Mouse (Mus musculus) stomach, postnatal 0 days (tissue): Measurements from ENCODE around the gene Tenm4. TPM values are rescaled to one million over a fixed set of nuclear protein-coding genes. Genes with fewer than 3 reads are reported as not detected.

Experiments used
- ATAC-seq: fragments of 200-750 bp; cut with Nextera tagmentation; 2 replicates; pipeline ENCODE4 v1.8.0; 2017; ENCODE audit not compliant: low FRiP score, low TSS enrichment
- DNase-seq: peaks from one replicate; pipeline ENCODE4 v3.0.0-alpha.2; 2016; ENCODE audit warnings: low spot score
- H3K27ac ChIP-seq: fragments of 300-500 bp; sonication (generic); replicated peaks from 2 replicates; pipeline ENCODE4 v1.5.1; 2014; ENCODE audit warnings: mild to moderate bottlenecking, control low read depth
- H3K27me3 ChIP-seq: fragments of 300-500 bp; sonication (generic); 2 replicates; pipeline ENCODE4 v1.6.1; 2014; ENCODE audit warnings: low read length; ENCODE audit not compliant: control insufficient read depth, insufficient read depth
- H3K36me3 ChIP-seq: fragments of 300-500 bp; sonication (generic); 2 replicates; pipeline ENCODE4 v1.6.1; 2014; ENCODE audit warnings: low read length, mixed read lengths; ENCODE audit not compliant: control insufficient read depth, insufficient read depth
- H3K4me1 ChIP-seq: fragments of 300-500 bp; sonication (generic); replicated peaks from 2 replicates; pipeline ENCODE4 v1.6.1; 2014; ENCODE audit warnings: antibody characterized with exemption; ENCODE audit not compliant: control insufficient read depth, insufficient read depth
- H3K4me2 ChIP-seq: fragments of 300-500 bp; sonication (generic); replicated peaks from 2 replicates; pipeline ENCODE4 v1.6.1; 2014; ENCODE audit warnings: low read depth, mild to moderate bottlenecking, control low read depth, moderate library complexity
- H3K4me3 ChIP-seq: fragments of 300-500 bp; sonication (generic); 2 replicates; pipeline ENCODE4 v1.5.1; 2014; ENCODE audit warnings: low read depth, low read length, control low read depth
- H3K9ac ChIP-seq: fragments of 300-500 bp; sonication (generic); 2 replicates; pipeline ENCODE4 v1.6.1; 2014; ENCODE audit warnings: mild to moderate bottlenecking, low read length, control low read depth, mixed read lengths
- H3K9me3 ChIP-seq: fragments of 300-500 bp; sonication (generic); 2 replicates; pipeline ENCODE4 v1.6.1; 2016; ENCODE audit warnings: low read length; ENCODE audit not compliant: control insufficient read depth
- CTCF ChIP-seq: IDR thresholded peaks from 2 replicates; pipeline ENCODE4 v1.5.1; 2016; ENCODE audit warnings: antibody characterized with exemption, low read depth, mild to moderate bottlenecking, moderate library complexity
- EP300 ChIP-seq: optimal IDR thresholded peaks from 2 replicates; pipeline ENCODE3; 2016; ENCODE audit warnings: antibody characterized with exemption
- WGBS: fragments of 180-500 bp; shearing (Covaris S2); extraction: QIAGEN DNeasy Blood & Tissue Kit; methylation state at CpG from one replicate; pipeline ENCODE4 v1.1.7; 2014; 5-methylcytosine and 5-hydroxymethylcytosine counted together
- polyA plus RNA-seq: library from polyadenylated mRNA; unstranded; fragments of >200 nt; fragmentation: Nextera tagmentation; extraction: Ambion mirVana; gene quantifications from 2 replicates; pipeline ENCODE4 v1.2.1, GENCODE M21; 2015

Tenm4 gene
- polyA plus RNA-seq, 1 experiment from 2014 or later: 7.2 TPM

DNA sequence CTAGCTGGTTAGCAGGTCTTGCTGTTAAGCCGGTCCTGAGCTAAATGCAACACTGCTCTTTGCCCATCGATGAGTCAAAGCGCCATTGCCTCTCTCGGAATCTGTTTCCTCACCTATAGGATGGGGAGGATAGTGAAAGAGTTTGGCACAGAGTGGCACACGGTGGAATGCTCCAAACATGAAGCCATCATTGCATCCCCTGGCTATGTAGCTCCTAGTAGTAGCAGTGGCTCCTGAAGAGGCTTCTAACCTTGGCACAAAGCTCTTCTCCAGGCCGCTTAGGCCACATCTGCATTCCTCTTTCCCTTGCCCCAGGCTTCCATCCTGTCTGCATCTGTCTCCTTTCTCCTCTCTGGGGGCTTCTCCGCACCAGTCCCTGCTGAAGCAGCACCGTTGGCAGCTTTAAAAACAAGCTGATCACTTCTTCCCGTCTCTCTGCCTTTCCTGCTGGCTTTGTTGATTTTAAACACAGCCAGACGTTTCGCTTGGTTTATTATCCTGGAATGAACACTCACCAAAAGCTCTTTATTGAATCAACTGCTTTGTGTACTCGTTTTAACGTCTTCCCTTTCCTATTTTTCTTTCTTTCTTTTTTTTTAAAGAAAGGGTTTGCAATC, 626.8 kb downstream of the Tenm4 start:
- 0 out of 2 replicates have a peak, but pooled peaks cover 13% of the 10 kb centered on the region for H3K4me1 ChIP-seq

GRCm38 (mm10) chr7:96799816-96800215, 628.8 kb downstream of the Tenm4 start:
- H3K9me3 ChIP-seq: no peaks in the 10 kb centered on the region
- TF ChIP-seq CTCF: no peak
- TF ChIP-seq EP300: no peak
- H3K27ac ChIP-seq: no peak overlapping the region
- no peak overlapping the region for H3K9ac ChIP-seq
- H3K36me3 ChIP-seq: no peaks in the 10 kb centered on the region
- ATAC-seq (no peak), DNase-seq (no peak)
- 0 out of 2 replicates have a peak, but pooled peaks cover 13% of the 10 kb centered on the region for H3K4me1 ChIP-seq
- no peaks in the 10 kb centered on the region for H3K27me3 ChIP-seq
- WGBS: 58% methylated on average over 5 of the region's 5 CpGs
- no peak overlapping the region for H3K4me3 ChIP-seq
- H3K4me2 ChIP-seq: no peak overlapping the region

More for the DNA sequence above, 626.8 kb downstream of the Tenm4 start:
- Histone ChIP-seq H3K27ac (peak overlapping the region; percentile 75), H3K27me3 (no peaks in the 10 kb centered on the region), H3K9ac (no peak overlapping the region), H3K9me3 (no peaks in the 10 kb centered on the region), H3K36me3 (no peaks in the 10 kb centered on the region), H3K4me3 (no peak overlapping the region), H3K4me2 (peak overlapping the region; percentile 1; the same call in 1 of the 2 replicates)
- TF ChIP-seq EP300 (no peak), CTCF (no peak)
- ATAC-seq (no peak), DNase-seq (no peak)
- WGBS: 44% methylated on average over 13 of the region's 13 CpGs

- Histone ChIP-seq H3K9me3 (no peaks in the 10 kb centered on the region), H3K4me3 (no peak overlapping the region), H3K36me3 (no peaks in the 10 kb centered on the region), H3K4me2 (no peak overlapping the region), H3K27ac (no peak overlapping the region), H3K27me3 (no peaks in the 10 kb centered on the region), H3K4me1 (0 out of 2 replicates have a peak, but pooled peaks cover 9% of the 10 kb centered on the region), H3K9ac (no peak overlapping the region)
- ATAC-seq: no peak
- no peak for DNase-seq
- 45% methylated on average over 9 of the region's 9 CpGs for WGBS
- TF ChIP-seq CTCF (no peak), EP300 (no peak)
Measured at GRCm38 (mm10) chr7:96801368-96801767, 630.3 kb downstream of the Tenm4 start.

GRCm38 (mm10) chr7:96802216-96802615, 631.2 kb downstream of the Tenm4 start:
- TF ChIP-seq EP300 (no peak), CTCF (no peak)

DNA sequence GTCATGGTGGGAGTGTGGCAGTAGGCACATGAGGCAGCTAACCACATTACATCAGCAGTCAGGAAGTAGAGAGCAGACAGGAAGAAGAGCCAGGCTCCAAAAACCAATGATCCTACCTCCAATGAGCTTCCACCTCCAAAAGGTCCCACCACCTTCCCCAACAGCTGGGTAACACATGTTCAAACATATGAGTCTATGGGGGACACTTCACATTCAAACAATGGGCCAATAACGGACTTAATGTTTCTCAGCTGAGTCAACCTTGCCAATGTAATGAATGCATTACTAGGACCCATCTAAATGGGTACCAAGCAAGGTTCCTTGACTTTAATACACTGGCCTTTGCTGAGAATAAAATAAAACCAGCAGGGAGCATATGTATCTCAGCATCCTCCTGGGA, 635.5 kb downstream of the Tenm4 start:
- DNase-seq (no peak), ATAC-seq (no peak)
- Histone ChIP-seq H3K27ac (no peak overlapping the region), H3K4me3 (no peak overlapping the region), H3K4me1 (0 out of 2 replicates have a peak, but pooled peaks cover 1% of the 10 kb centered on the region), H3K9ac (no peak overlapping the region), H3K9me3 (no peaks in the 10 kb centered on the region), H3K36me3 (no peaks in the 10 kb centered on the region), H3K27me3 (no peaks in the 10 kb centered on the region), H3K4me2 (no peak overlapping the region)
- TF ChIP-seq EP300 (no peak), CTCF (no peak)
- whole genome bisulfite sequencing: 78% methylated on average over 1 of the region's 1 CpGs

More at GRCm38 (mm10) chr7:96802216-96802615, 631.2 kb downstream of the Tenm4 start:
- H3K27me3 ChIP-seq: no peaks in the 10 kb centered on the region
- H3K4me1 ChIP-seq: 0 out of 2 replicates have a peak, but pooled peaks cover 4% of the 10 kb centered on the region
- no peak for DNase-seq
- no peak overlapping the region for H3K9ac ChIP-seq
- no peak overlapping the region for H3K4me2 ChIP-seq
- 72% methylated on average over 3 of the region's 3 CpGs for WGBS
- H3K36me3 ChIP-seq: no peaks in the 10 kb centered on the region
- H3K9me3 ChIP-seq: no peaks in the 10 kb centered on the region
- no peak for ATAC-seq
- no peak overlapping the region for H3K27ac ChIP-seq
- H3K4me3 ChIP-seq: no peak overlapping the region

- ATAC-seq: no peak
- Histone ChIP-seq H3K27ac (no peak overlapping the region), H3K9ac (no peak overlapping the region), H3K27me3 (no peaks in the 10 kb centered on the region), H3K4me2 (no peak overlapping the region), H3K4me3 (no peak overlapping the region), H3K36me3 (no peaks in the 10 kb centered on the region), H3K4me1 (no peaks in the 10 kb centered on the region), H3K9me3 (no peaks in the 10 kb centered on the region)
- no peak for DNase-seq
- WGBS: 56% methylated on average over 15 of the region's 15 CpGs
- TF ChIP-seq CTCF (no peak), EP300 (no peak)
Measured at GRCm38 (mm10) chr7:96807281-96808058, 636.4 kb downstream of the Tenm4 start.
